Mouse (Mus musculus) small intestine, adult 2 months (tissue): ENCODE results near the gene Camk1g.

ENCODE experiments used
- CTCF ChIP-seq: fragments of 200-500 bp; IDR thresholded peaks from 2 replicates; pipeline ENCODE4 v1.5.1; 2012; ENCODE audit warnings: low read depth, mild to moderate bottlenecking, control low read depth, inconsistent platforms, low read length, moderate library complexity, mixed read lengths; ENCODE audit not compliant: insufficient replicate concordance, insufficient read length; ENCODE audit errors: extremely low read depth
- POLR2A ChIP-seq: fragments of 200-500 bp; IDR thresholded peaks from 2 replicates; pipeline ENCODE4 v1.6.1; 2012; ENCODE audit warnings: low read depth, mild to moderate bottlenecking, control low read depth, inconsistent platforms, low read length, moderate library complexity

DNA sequence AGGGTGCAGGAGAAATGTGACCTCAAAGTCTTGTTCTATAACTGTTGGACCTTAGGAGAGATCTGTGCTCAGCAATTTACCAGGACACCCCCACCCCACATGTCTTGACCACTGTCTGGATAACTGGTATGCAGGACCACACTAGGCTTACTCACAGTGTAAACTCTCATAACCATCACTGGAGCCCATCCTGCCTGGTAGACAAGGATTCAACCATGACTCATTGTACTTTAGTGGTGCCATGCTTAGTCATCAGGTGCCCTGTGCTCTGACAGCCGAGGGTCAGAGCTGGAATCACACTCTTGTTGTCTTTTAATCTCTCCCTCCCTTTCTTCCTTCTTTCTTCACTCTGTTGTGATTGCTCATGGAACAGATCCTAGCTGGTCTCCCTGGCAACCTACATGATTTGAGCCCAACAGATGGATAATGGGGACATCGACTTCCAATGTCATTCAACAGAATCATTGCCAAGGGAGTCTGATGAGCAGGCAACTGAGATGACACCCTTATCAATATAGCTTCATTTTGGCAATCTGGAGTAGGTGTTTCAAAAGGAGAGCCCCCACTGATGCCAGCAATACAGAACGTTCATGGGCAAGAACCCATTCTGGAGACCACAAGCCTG lies 71.8 kb downstream of the Camk1g start:
- TF ChIP-seq POLR2A (no peak), CTCF (no peak)
